8 mouse cellular contexts compared by ENCODE assay signal in genomic region chr4:102439401-102440118, GRCm38 (mm10).
DNase-seq lines count a peak whose midpoint lies in the region; ATAC-seq lines count a peak whose summit lies in the region.

No protein-coding gene starts in this region.

- H3K9me3 ChIP-seq in heart, embryonic 13.5 days: no peaks in the 10 kb centered on the region

- intact Hi-C loops in left cerebral cortex, postnatal 36 days (cut with DNase I): no loop called here

- ATAC-seq in frontal cortex, adult (ENCODE audit: low TSS enrichment): peak; percentile 42
- peak; percentile 61; the same call in 1 of the 2 replicates for ATAC-seq in heart, embryonic 13.5 days (ENCODE audit: extremely low read depth, insufficient number of reproducible peaks, low FRiP score, low TSS enrichment)

- no peak overlapping the region for H3K4me3 ChIP-seq in heart, embryonic 13.5 days

- H3K4me2 ChIP-seq in heart, embryonic 13.5 days: peak overlapping the region; percentile 42

- no peaks in the 10 kb centered on the region for H3K27me3 ChIP-seq in heart, embryonic 13.5 days (replicated peaks)

- H3K27ac ChIP-seq in heart, embryonic 13.5 days (replicated peaks): peak overlapping the region; percentile 91

- no peaks in the 10 kb centered on the region for H3K36me3 ChIP-seq in heart, embryonic 13.5 days

- WGBS in heart, embryonic 13.5 days: 30% methylated on average over 5 of the region's 5 CpGs

- no peak for DNase-seq in frontal cortex, postnatal 25 days (ENCODE audit: low spot score in 2 of 2)
- peak; percentile 27 for DNase-seq in right cerebral cortex, postnatal 25 days
- DNase-seq in right cerebral cortex, adult 2 months (ENCODE audit: low spot score in 2 of 2): no peak
- DNase-seq in lung, postnatal 25 days (ENCODE audit: low spot score): peak; percentile 10
- no peak for DNase-seq in spleen, adult 12 weeks (ENCODE audit: low spot score)
- DNase-seq in left cerebral cortex, postnatal 36 days (ENCODE audit: low spot score in 2 of 2): no peak

- H3K9ac ChIP-seq in heart, embryonic 13.5 days: peak overlapping the region; percentile 52; the same call in 1 of the 2 replicates

- peaks cover 45% of the 10 kb centered on the region for H3K4me1 ChIP-seq in heart, embryonic 13.5 days

Comparison
In these comparisons a context has a peak if more than half of its experiments do, and no peak if none do; other contexts are left out.
1. DNase-seq: peak in right cerebral cortex, postnatal 25 days (single experiment) and lung, postnatal 25 days (single experiment); none in frontal cortex, postnatal 25 days (0 of 2), right cerebral cortex, adult 2 months (0 of 2), spleen, adult 12 weeks (single experiment) and left cerebral cortex, postnatal 36 days (0 of 2).